In genomic region chr9:98999881-99000339, GRCm38 (mm10) we compare ENCODE assay signal across 14 mouse cellular contexts. TPM values are rescaled to one million over a fixed set of nuclear protein-coding genes. Genes with fewer than 3 reads are reported as not detected.
DNase-seq lines count a peak whose midpoint lies in the region; ATAC-seq and TF ChIP-seq lines count a peak whose summit lies in the region.
"Had no signal": no experiment of that assay in that cellular context is flagged by ENCODE, and none has a peak within 500 bp of the region (broad histone marks: within the 10 kb centered on the region; RNA-seq: fewer than 3 reads in every experiment).

No protein-coding gene starts in this region.

- H3K36me3 ChIP-seq in midbrain, postnatal 0 days (ENCODE audit: insufficient read depth, low read length) = peaks cover 34% of the 10 kb centered on the region; the same call in 1 of the 2 replicates
- H3K36me3 ChIP-seq in midbrain, embryonic 15.5 days (replicated peaks) = peaks cover 22% of the 10 kb centered on the region
- peaks cover 40% of the 10 kb centered on the region for H3K36me3 ChIP-seq in heart, embryonic 10.5 days
- H3K36me3 ChIP-seq: intestine, embryonic 15.5 days had no signal

- DNase-seq in midbrain, postnatal 0 days (ENCODE audit: low spot score) = peak; percentile 82
- peak; percentile 90 for DNase-seq in cerebellum, adult 9-11 months
- peak; percentile 49 to 68 for DNase-seq in layer of hippocampus, adult 2 months (ENCODE audit: low spot score in 2 of 2)
- DNase-seq in right cerebral cortex, postnatal 25 days = peak; percentile 29
- DNase-seq in ovary, postnatal 36 days (ENCODE audit: low spot score) = no peak
- no peak for DNase-seq in thymus, postnatal 0 days (ENCODE audit: low spot score)
- DNase-seq in heart, embryonic 10.5 days (ENCODE audit: low spot score) = no peak

- H3K9ac ChIP-seq in midbrain, postnatal 0 days (replicated peaks; ENCODE audit: low read length, poor library complexity, severe bottlenecking) = no peak overlapping the region
- H3K9ac ChIP-seq in midbrain, embryonic 15.5 days = no peak overlapping the region
- H3K9ac ChIP-seq: embryonic facial prominence, embryonic 15.5 days; intestine, embryonic 15.5 days; neural tube, embryonic 15.5 days had no signal

- H3K4me1 ChIP-seq in midbrain, postnatal 0 days (ENCODE audit: insufficient read depth, low read length) = no peaks in the 10 kb centered on the region
- no peaks in the 10 kb centered on the region for H3K4me1 ChIP-seq in midbrain, embryonic 15.5 days
- no peaks in the 10 kb centered on the region for H3K4me1 ChIP-seq in heart, embryonic 10.5 days
- H3K4me1 ChIP-seq: embryonic facial prominence, embryonic 15.5 days; intestine, embryonic 15.5 days; neural tube, embryonic 15.5 days had no signal

- WGBS in midbrain, postnatal 0 days = 86% methylated on average over 9 of the region's 9 CpGs
- 82% methylated on average over 9 of the region's 9 CpGs for WGBS in midbrain, embryonic 15.5 days
- 77% methylated on average over 9 of the region's 9 CpGs for WGBS in heart, embryonic 10.5 days

- H3K9me3 ChIP-seq in midbrain, postnatal 0 days (ENCODE audit: low read length) = no peaks in the 10 kb centered on the region
- no peaks in the 10 kb centered on the region for H3K9me3 ChIP-seq in midbrain, embryonic 15.5 days
- H3K9me3 ChIP-seq in heart, embryonic 10.5 days = no peaks in the 10 kb centered on the region
- H3K9me3 ChIP-seq: embryonic facial prominence, embryonic 15.5 days; intestine, embryonic 15.5 days; neural tube, embryonic 15.5 days had no signal

- TF ChIP-seq CTCF in midbrain, postnatal 0 days (IDR thresholded peaks at IDR 0.05) = no peak
- TF ChIP-seq CTCF in layer of hippocampus, adult 2 months (conservative IDR thresholded peaks at IDR 0.05) = no peak

- no peak overlapping the region for H3K4me2 ChIP-seq in midbrain, postnatal 0 days (ENCODE audit: low read depth, low read length, poor library complexity, severe bottlenecking)
- H3K4me2 ChIP-seq in midbrain, embryonic 15.5 days = no peak overlapping the region
- H3K4me2 ChIP-seq: embryonic facial prominence, embryonic 15.5 days; intestine, embryonic 15.5 days; neural tube, embryonic 15.5 days had no signal

- H3K27ac ChIP-seq in midbrain, postnatal 0 days (ENCODE audit: low read depth, low read length) = no peak overlapping the region
- no peak overlapping the region for H3K27ac ChIP-seq in midbrain, embryonic 15.5 days
- H3K27ac ChIP-seq in layer of hippocampus, adult 2 months = peak overlapping the region; percentile 81
- H3K27ac ChIP-seq in heart, embryonic 10.5 days = no peak overlapping the region
- H3K27ac ChIP-seq: embryonic facial prominence, embryonic 15.5 days; intestine, embryonic 15.5 days; macrophage; neural tube, embryonic 15.5 days had no signal

- no peak overlapping the region for H3K4me3 ChIP-seq in midbrain, postnatal 0 days (ENCODE audit: low read depth, low read length)
- H3K4me3 ChIP-seq in midbrain, embryonic 15.5 days = no peak overlapping the region
- H3K4me3 ChIP-seq in layer of hippocampus, adult 2 months = no peak overlapping the region
- H3K4me3 ChIP-seq in heart, embryonic 10.5 days = no peak overlapping the region
- H3K4me3 ChIP-seq: embryonic facial prominence, embryonic 15.5 days; intestine, embryonic 15.5 days; neural tube, embryonic 15.5 days had no signal

- H3K27me3 ChIP-seq in midbrain, postnatal 0 days (ENCODE audit: insufficient read depth, low read length) = no peaks in the 10 kb centered on the region
- H3K27me3 ChIP-seq in midbrain, embryonic 15.5 days (replicated peaks) = no peaks in the 10 kb centered on the region
- H3K27me3 ChIP-seq in heart, embryonic 10.5 days (ENCODE audit: insufficient read depth, poor library complexity, severe bottlenecking) = no peaks in the 10 kb centered on the region
- H3K27me3 ChIP-seq: embryonic facial prominence, embryonic 15.5 days; intestine, embryonic 15.5 days; neural tube, embryonic 15.5 days had no signal

- peak; percentile 31; the same call in 1 of the 2 replicates for ATAC-seq in midbrain, postnatal 0 days (ENCODE audit: low FRiP score)
- no peak for ATAC-seq in midbrain, embryonic 15.5 days (replicated peaks)
- ATAC-seq: intestine, embryonic 15.5 days had no signal

RNA-seq across cellular contexts. Expression of gene Faim, which starts 13.7 kb away (rescaled TPM):
- 49.6 and 55.7 TPM in 2 replicates for total RNA-seq in midbrain, postnatal 0 days (2014; rRNA removed)
- 97.9 and 109 TPM in 2 replicates for polyA plus RNA-seq in midbrain, postnatal 0 days (2015; fragmentation: Nextera tagmentation; extraction: Ambion mirVana)
- polyA plus RNA-seq in midbrain, embryonic 15.5 days (2015; fragmentation: Nextera tagmentation; extraction: Ambion mirVana) = 110 and 115 TPM in 2 replicates
- 10 to 100 TPM; 60.0 to 61.1 TPM for total RNA-seq in layer of hippocampus, adult 2 months (2021)
- 52.4 and 54.8 TPM in 2 replicates for polyA plus RNA-seq in thymus, postnatal 0 days (2015; fragmentation: Nextera tagmentation; extraction: Ambion mirVana)
- 39.0 and 47.5 TPM in 2 replicates for polyA plus RNA-seq in heart, embryonic 10.5 days (2016; fragmentation: Nextera tagmentation; extraction: Ambion mirVana)

RNA-seq across cellular contexts. Expression of gene Gm1123, which starts 35.6 kb away (rescaled TPM):
- total RNA-seq in midbrain, postnatal 0 days (2014; rRNA removed) = not detected in 2 replicates
- 0.15 and 0.16 TPM in 2 replicates for polyA plus RNA-seq in midbrain, postnatal 0 days (2015; fragmentation: Nextera tagmentation; extraction: Ambion mirVana)
- 0.11 and 0.18 TPM in 2 replicates for polyA plus RNA-seq in midbrain, embryonic 15.5 days (2015; fragmentation: Nextera tagmentation; extraction: Ambion mirVana)
- total RNA-seq in layer of hippocampus, adult 2 months (2021) = under 1 TPM; 0.22 to 0.38 TPM
- not detected in 2 replicates for polyA plus RNA-seq in thymus, postnatal 0 days (2015; fragmentation: Nextera tagmentation; extraction: Ambion mirVana)
- polyA plus RNA-seq in heart, embryonic 10.5 days (2016; fragmentation: Nextera tagmentation; extraction: Ambion mirVana) = 0.09 TPM in 1 of 2 replicates, not detected in the other
- polyA plus RNA-seq: embryonic facial prominence, embryonic 15.5 days; gonadal fat pad, adult 2 months; limb, embryonic 11.5 days; macrophage; neural tube, embryonic 15.5 days had no signal

RNA-seq across cellular contexts. Expression of gene Foxl2, which starts 44.8 kb away (rescaled TPM):
- 0.22 and 0.66 TPM in 2 replicates for total RNA-seq in midbrain, postnatal 0 days (2014; rRNA removed)
- 0.70 and 0.79 TPM in 2 replicates for polyA plus RNA-seq in midbrain, postnatal 0 days (2015; fragmentation: Nextera tagmentation; extraction: Ambion mirVana)
- polyA plus RNA-seq in midbrain, embryonic 15.5 days (2015; fragmentation: Nextera tagmentation; extraction: Ambion mirVana) = 0.61 and 0.75 TPM in 2 replicates
- 1 to 10 TPM in 1 of 2 experiments, under 1 TPM in 1; 0.92 to 1.0 TPM for total RNA-seq in layer of hippocampus, adult 2 months (2021)
- polyA plus RNA-seq in thymus, postnatal 0 days (2015; fragmentation: Nextera tagmentation; extraction: Ambion mirVana) = not detected in 2 replicates
- 0.10 TPM in 1 of 2 replicates, not detected in the other for polyA plus RNA-seq in heart, embryonic 10.5 days (2016; fragmentation: Nextera tagmentation; extraction: Ambion mirVana)
- polyA plus RNA-seq: intestine, embryonic 15.5 days; limb, embryonic 11.5 days; macrophage had no signal

Comparison
In these comparisons a context has a peak if more than half of its experiments do, and no peak if none do; other contexts are left out.
1. DNase-seq: peak in midbrain, postnatal 0 days (single experiment), cerebellum, adult 9-11 months (single experiment), layer of hippocampus, adult 2 months (2 of 2) and right cerebral cortex, postnatal 25 days (single experiment); none in ovary, postnatal 36 days (single experiment), thymus, postnatal 0 days (single experiment) and heart, embryonic 10.5 days (single experiment).